Mouse (Mus musculus) layer of hippocampus, adult 2 months (tissue): ENCODE data around the gene L3hypdh. TPM values are rescaled to one million over a fixed set of nuclear protein-coding genes. Genes with fewer than 3 reads are reported as not detected.

ENCODE experiments used
- DNase-seq, 2 experiments: peaks; one replicate each; pipeline ENCODE4 v3.0.0; 2022; ENCODE audit warnings: low spot score in 2 of 2
- H3K27ac ChIP-seq: fragments of 200-600 bp; 2 replicates; pipeline ENCODE4 v1.8.1; 2022
- H3K4me3 ChIP-seq: fragments of 200-600 bp; 2 replicates; pipeline ENCODE4 v1.8.1; 2022; ENCODE audit warnings: mild to moderate bottlenecking
- CTCF ChIP-seq: fragments of 200-600 bp; conservative IDR thresholded peaks from 2 replicates; pipeline ENCODE4 v1.8.1; 2022; ENCODE audit warnings: antibody characterized with exemption, mild to moderate bottlenecking, moderate library complexity
- long read RNA-seq, 2 experiments: library from polyadenylated mRNA; stranded (forward); transcript quantifications; one replicate each; pipeline ENCODE4 v2.0.0; 2021; ENCODE audit warnings: borderline mapping rate in 2 of 2
- total RNA-seq, 2 experiments: library from RNA; stranded (reverse); gene quantifications; 2 replicates each; pipeline ENCODE4 v1.2.3; 2021

L3hypdh gene
- total RNA-seq: 1 to 10 TPM; 3.0 to 3.5 TPM
- long read RNA-seq, experiment 1, partial matches to known transcripts: 0 of 1 reads
- long read RNA-seq, experiment 1, other reads (novel, unspliced or antisense): 1 of 1 reads
- long read RNA-seq, experiment 2, partial matches to known transcripts: 0 of 4 reads
- long read RNA-seq, experiment 2, other reads (novel, unspliced or antisense): 1 of 4 reads

DNA sequence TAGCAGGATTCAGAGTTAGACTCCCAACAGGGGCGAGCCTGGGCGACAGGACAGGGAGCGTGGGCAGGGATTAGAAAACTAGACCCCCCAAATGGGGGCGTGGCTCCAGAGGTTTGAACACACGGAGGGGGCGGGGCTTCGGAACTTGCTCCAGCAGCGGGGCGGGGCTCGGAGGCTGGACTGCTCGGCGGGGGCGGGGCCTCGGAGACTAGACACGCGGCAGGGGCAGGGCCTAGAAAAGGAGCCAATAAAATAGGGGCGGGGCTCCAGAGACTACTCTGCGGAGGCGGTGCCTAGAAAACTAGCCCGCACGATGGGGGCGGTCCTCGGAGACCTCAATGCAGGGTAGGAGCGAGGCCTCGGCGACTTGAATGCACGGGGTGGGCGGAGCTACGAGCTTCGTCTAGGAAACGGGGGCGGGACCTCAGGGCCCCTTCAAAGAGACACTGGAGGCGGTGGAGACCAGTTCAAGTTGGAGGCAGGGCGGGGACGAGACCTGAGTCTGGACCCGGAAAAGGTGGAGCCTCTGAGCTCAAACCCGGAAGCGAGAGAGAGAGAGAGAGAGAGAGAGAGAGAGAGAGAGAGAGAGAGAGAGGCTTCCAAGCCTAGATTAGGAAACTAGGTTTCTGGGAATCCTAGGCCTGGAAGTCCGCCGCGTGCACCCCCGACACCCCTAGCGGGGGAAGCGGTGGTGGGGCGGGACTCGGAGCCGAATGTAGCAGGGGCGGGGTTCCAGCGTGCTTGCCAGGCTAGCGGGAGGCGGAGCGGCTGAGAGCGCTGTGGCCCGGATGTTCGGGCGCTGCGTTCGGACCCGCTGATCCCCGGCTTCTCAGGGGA lies at the start of gene L3hypdh, which contains the start of gene Jkamp:
Gene L3hypdh (minus strand): TSS at position 111 of the 837 bp plus-strand sequence.
Gene Jkamp (plus strand): TSS at position 261 of the 837 bp plus-strand sequence.
- TF ChIP-seq CTCF: peak; percentile 59
- DNase-seq: peak; percentile 97 to 99
- peak within 1 kb of the TSS; percentile 95 for H3K27ac ChIP-seq
- H3K4me3 ChIP-seq: peak within 1 kb of the TSS; percentile 59

DNA sequence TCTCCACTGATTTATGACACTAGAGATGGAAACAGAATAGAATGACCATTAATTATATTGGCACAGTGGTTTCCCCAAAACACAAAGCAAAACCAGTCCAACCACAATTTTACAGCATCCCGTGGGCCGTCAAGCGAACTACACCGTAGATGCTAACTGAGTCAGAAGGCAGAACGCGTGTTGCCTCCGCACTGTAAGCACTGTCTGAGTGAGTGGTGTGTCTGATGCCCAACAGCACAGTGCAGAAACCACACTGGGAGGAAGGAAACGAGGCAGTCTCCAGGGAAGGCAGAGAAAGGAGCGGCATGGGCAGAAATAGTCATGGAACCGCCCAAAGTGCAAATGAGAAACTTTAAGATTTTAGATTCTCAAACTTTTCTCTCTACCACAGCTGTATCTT lies 44.0 kb upstream of the L3hypdh start:
- DNase-seq: no peak
- TF ChIP-seq CTCF: no peak
- H3K4me3 ChIP-seq: no peak overlapping the region
- no peak overlapping the region for H3K27ac ChIP-seq

DNA sequence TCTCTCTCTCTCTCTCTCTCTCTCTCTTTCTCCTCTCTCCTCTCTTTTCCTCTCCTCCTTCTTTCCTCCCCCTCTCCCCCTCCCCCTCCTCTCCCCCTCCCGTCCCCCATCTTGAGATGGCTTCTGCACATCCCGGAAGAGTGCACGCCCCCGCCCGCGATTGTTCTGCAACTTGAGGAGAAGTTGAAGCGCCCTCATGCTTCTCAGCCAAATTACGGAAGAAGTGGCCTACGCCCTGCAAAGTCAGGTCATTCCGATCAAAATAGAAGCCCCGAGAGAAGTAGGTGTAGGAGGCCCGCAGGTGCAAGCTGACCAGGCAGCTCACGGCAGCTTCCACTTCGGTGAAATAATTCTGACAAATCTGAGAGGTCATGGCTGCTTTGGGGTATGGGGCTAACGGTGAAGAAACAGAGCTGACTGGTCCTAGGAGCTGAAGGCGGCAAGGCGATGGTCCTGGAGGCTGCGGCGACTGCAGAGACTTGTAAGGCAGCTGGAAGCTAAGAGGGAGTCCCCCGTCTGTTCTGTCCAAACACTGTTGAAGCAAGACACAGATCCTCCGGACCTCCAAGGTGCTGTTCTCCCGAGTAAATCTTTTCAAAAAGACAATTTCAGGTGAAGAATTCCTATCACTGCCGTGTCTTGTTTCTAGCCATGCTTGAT lies 30.6 kb upstream of the L3hypdh start:
- no peak overlapping the region for H3K27ac ChIP-seq
- DNase-seq: no peak
- H3K4me3 ChIP-seq: no peak overlapping the region
- TF ChIP-seq CTCF: no peak

DNA sequence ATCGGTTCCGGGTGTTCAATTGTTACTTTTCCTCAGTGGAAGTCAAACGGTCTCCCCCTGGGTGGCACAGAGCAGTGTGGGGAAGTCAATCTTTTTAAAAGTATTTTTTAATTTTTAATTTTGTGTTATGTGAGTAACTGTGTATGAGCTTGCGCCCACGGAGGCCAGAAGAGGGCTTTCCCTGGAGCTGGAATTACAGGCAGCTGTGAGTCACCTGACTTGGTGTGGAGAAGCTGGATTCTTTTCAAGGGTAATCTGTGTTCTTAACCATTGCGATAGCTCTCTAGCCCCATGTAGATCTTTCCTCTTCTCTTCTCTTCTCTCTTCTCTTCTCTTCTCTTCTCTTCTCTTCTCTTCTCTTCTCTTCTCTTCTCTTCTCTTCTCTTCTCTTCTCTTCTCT lies 29.9 kb upstream of the L3hypdh start:
- TF ChIP-seq CTCF: 0 out of 2 replicates have a peak, but pooled peaks have one; percentile 4
- no peak overlapping the region for H3K4me3 ChIP-seq
- no peak for DNase-seq
- no peak overlapping the region for H3K27ac ChIP-seq

DNA sequence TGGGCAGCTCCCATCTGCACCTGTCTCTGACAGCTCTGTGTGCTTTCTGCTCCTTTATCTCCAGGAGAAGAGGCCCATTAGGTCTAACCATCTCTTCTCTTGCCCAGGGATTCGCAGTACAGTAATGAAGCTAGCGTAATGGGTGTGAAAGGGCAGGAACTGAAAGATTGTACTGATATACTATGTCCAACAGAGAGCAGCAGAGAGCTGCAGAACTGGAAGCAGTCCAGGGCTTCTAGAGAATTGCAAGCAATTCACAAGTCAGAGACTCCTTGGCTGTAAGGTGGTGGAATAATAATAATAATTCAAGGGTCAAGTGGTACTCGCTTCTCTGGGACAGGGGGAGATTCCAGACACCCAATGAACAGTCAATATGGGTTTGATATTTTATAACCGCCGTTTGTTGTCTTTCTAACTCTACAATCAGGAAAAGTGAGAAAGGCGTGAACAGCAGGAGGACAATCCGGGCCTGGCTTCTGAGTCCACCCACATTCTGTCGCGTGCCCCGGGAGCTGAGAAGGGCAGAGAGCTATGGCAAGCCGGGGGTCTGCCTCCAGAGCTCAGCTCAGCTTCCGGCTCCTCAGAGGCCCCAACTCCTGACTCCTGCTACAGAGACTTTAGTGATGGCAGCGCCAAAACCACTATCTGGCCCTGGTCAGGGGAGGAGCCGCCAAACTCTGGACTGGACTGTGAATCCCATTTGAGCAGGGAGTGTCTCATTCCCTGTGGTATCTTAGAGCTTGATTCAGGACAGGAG lies 19.5 kb upstream of the L3hypdh start:
- no peak overlapping the region for H3K27ac ChIP-seq
- TF ChIP-seq CTCF: peak; percentile 93
- peak; percentile 79 for DNase-seq

DNA sequence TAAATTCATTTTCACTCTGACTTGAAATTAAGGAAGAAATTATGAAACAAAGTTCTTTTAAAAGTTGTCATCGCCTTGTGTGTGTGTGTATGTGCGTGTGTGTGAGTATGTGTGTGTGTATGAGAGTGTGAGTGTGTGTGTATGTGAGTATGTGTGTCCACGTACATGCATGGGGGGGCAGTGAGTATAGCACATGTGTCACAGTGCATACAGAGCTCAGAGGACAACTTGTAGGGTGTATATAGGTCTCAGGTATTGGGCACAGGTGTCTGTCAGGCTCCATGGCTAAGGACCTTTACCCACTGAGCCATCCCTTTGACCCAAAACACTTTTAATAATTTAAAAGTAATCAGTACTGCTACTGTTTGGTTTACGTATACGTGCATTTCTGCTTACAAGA lies 18.8 kb upstream of the L3hypdh start:
- TF ChIP-seq CTCF: no peak
- DNase-seq: no peak
- Histone ChIP-seq H3K4me3 (no peak overlapping the region), H3K27ac (no peak overlapping the region)

More for the DNA sequence above, 19.5 kb upstream of the L3hypdh start:
- no peak overlapping the region for H3K4me3 ChIP-seq

- Histone ChIP-seq H3K27ac (no peak overlapping the region), H3K4me3 (no peak overlapping the region)
- DNase-seq: no peak
- no peak for TF ChIP-seq CTCF
Observed at GRCm38 (mm10) chr12:72102776-72103175, 17.5 kb upstream of the L3hypdh start.

DNA sequence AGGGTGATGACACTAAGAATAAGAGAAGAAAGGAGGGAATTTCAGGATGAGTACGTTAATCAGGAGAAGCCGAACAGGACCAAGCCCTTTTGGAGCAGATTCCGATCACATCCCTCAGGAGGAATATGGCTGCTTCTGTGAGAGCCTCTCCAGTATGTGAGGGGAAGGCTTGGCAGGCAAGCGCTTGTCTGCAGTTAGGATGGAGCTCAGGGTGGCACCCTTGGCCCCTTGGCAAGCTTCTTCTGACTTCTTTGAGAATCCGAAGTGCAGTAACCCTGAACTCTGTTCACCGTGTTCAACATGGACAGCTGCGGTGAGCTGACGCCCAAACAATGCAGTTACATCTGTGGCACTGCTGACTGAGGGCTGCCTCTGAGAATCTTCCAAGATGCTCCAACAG lies 11.7 kb upstream of the L3hypdh start:
- Histone ChIP-seq H3K4me3 (no peak overlapping the region), H3K27ac (no peak overlapping the region)
- TF ChIP-seq CTCF: no peak
- DNase-seq: no peak

DNA sequence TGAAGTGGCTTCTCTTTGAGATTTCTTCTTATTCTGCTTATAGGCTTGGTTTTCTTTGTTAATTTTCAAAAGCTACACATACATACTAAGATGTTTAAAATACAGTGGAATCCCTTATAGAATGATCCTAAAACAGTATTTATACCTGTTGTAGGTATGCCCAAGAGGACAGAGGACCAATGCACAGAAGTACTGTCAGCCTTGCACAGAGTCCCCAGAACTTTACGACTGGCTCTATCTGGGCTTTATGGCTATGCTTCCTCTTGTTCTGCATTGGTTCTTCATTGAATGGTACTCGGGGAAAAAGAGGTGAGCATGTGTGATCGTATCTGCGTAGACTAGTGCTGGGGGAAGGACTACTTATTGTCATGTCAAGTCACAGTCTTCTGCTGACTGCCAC lies 4.6 kb upstream of the L3hypdh start:
- DNase-seq: no peak
- Histone ChIP-seq H3K4me3 (no peak overlapping the region), H3K27ac (no peak overlapping the region)
- no peak for TF ChIP-seq CTCF

GRCm38 (mm10) chr12:72086166-72086825 lies 1.1 kb upstream of the L3hypdh start:
- Histone ChIP-seq H3K4me3 (peak overlapping the region; percentile 59), H3K27ac (peak overlapping the region; percentile 95)
- no peak for TF ChIP-seq CTCF
- DNase-seq: no peak

- Histone ChIP-seq H3K4me3 (peak overlapping the region; percentile 59), H3K27ac (peak overlapping the region; percentile 86)
- DNase-seq: no peak
- TF ChIP-seq CTCF: no peak
Observed at GRCm38 (mm10) chr12:72085024-72085328, 263 bp downstream of the L3hypdh start.
